Mouse (Mus musculus) brain, embryonic 14.5 days (tissue): ENCODE data around the gene Cep68. TPM values are rescaled to one million over a fixed set of nuclear protein-coding genes. Genes with fewer than 3 reads are reported as not detected.
A peak's percentile ranks its signal among the peaks of the same experiment; 100 is the strongest.

Experiments
- DNase-seq: peaks from one replicate; pipeline ENCODE4 v3.0.0-alpha.2; 2011; ENCODE audit warnings: low read depth
- CTCF ChIP-seq: fragments of 200-500 bp; IDR thresholded peaks from 2 replicates; pipeline ENCODE4 v1.5.1; 2012; ENCODE audit warnings: inconsistent platforms, mild to moderate bottlenecking, moderate library complexity, borderline replicate concordance; ENCODE audit not compliant: insufficient read depth, insufficient read length; ENCODE audit errors: extremely low read depth
- POLR2A ChIP-seq: fragments of 200-500 bp; IDR thresholded peaks from 2 replicates; pipeline ENCODE4 v1.6.1; 2012; ENCODE audit warnings: mild to moderate bottlenecking, inconsistent platforms, borderline replicate concordance; ENCODE audit not compliant: poor library complexity, insufficient read depth, insufficient read length, severe bottlenecking; ENCODE audit errors: extremely low read depth
- polyA plus RNA-seq: library from polyadenylated mRNA; depleted of rRNA; stranded (reverse); fragments of >200 nt; gene quantifications from 2 replicates; pipeline ENCODE4 v1.2.3, GENCODE M21; 2012

Cep68 gene
- polyA plus RNA-seq, 1 experiment = 26.5 TPM

- TF ChIP-seq POLR2A (no peak), CTCF (no peak)
- no peak for DNase-seq
These were observed 32.0 kb downstream of the Cep68 start for GRCm38 (mm10) chr11:20217227-20217626.

- TF ChIP-seq CTCF (no peak), POLR2A (no peak)
- no peak for DNase-seq
These were observed 32.8 kb downstream of the Cep68 start for GRCm38 (mm10) chr11:20216415-20216814.

GRCm38 (mm10) chr11:20214779-20215178 is 34.5 kb downstream of the Cep68 start:
- DNase-seq = no peak
- TF ChIP-seq POLR2A = no peak
- TF ChIP-seq CTCF = peak; percentile 36; the same call in 1 of the 2 replicates

- no peak for DNase-seq
- no peak for TF ChIP-seq POLR2A
- TF ChIP-seq CTCF = no peak
These were observed 37.4 kb downstream of the Cep68 start for GRCm38 (mm10) chr11:20211838-20212237.

- no peak for TF ChIP-seq CTCF
- TF ChIP-seq POLR2A = no peak
- no peak for DNase-seq
These were observed 41.6 kb downstream of the Cep68 start for GRCm38 (mm10) chr11:20207589-20207988.

- peak; percentile 65 for DNase-seq
- TF ChIP-seq CTCF = no peak
- no peak for TF ChIP-seq POLR2A
These were observed 42.5 kb downstream of the Cep68 start for GRCm38 (mm10) chr11:20206626-20207223.

- no peak for DNase-seq
- TF ChIP-seq POLR2A = no peak
- TF ChIP-seq CTCF = no peak
These were observed 43.7 kb downstream of the Cep68 start for GRCm38 (mm10) chr11:20205538-20205937.

- no peak for TF ChIP-seq CTCF
- TF ChIP-seq POLR2A = no peak
- DNase-seq = no peak
These were observed 44.3 kb downstream of the Cep68 start for GRCm38 (mm10) chr11:20204870-20205446.

- DNase-seq = no peak
- no peak for TF ChIP-seq CTCF
- no peak for TF ChIP-seq POLR2A
These were observed 44.9 kb downstream of the Cep68 start for GRCm38 (mm10) chr11:20204321-20204720.

GRCm38 (mm10) chr11:20202299-20203011 is 46.8 kb downstream of the Cep68 start:
- TF ChIP-seq CTCF (no peak), POLR2A (no peak)
- peak; percentile 8 for DNase-seq

- peak; percentile 80 for DNase-seq
- TF ChIP-seq CTCF = no peak
- TF ChIP-seq POLR2A = no peak
These were observed 47.5 kb downstream of the Cep68 start for GRCm38 (mm10) chr11:20201661-20202101.

- peak; percentile 71; the same call in 1 of the 2 replicates for TF ChIP-seq POLR2A
- TF ChIP-seq CTCF = peak; percentile 69; the same call in 1 of the 2 replicates
- DNase-seq = peak; percentile 100
These were observed 48.3 kb downstream of the Cep68 start, which contains the start of gene Rab1a for GRCm38 (mm10) chr11:20200713-20201575. Gene Rab1a, plus strand, starts transcription at chr11:20201432.
